Mouse (Mus musculus) kidney, adult 2 months (tissue): ENCODE measurements around the gene Aldh3b1. TPM values are rescaled to one million over a fixed set of nuclear protein-coding genes. Genes with fewer than 3 reads are reported as not detected.

ENCODE experiments used
- DNase-seq: peaks from one replicate; pipeline ENCODE4 v3.0.0; 2021
- H3K27ac ChIP-seq: fragments of 200-500 bp; 2 replicates; pipeline ENCODE4 v1.5.1; 2012; ENCODE audit warnings: low read depth, low read length, control low read depth, inconsistent platforms; ENCODE audit not compliant: insufficient read depth
- H3K27me3 ChIP-seq: fragments of 200-500 bp; replicated peaks from 2 replicates; pipeline ENCODE4 v1.6.1; 2012; ENCODE audit warnings: mild to moderate bottlenecking, moderate library complexity, low read length, inconsistent platforms; ENCODE audit not compliant: control insufficient read depth, insufficient read depth
- H3K36me3 ChIP-seq: fragments of 200-500 bp; 2 replicates; pipeline ENCODE4 v1.6.1; 2012; ENCODE audit warnings: mild to moderate bottlenecking, moderate library complexity, low read length, inconsistent platforms; ENCODE audit not compliant: control insufficient read depth, insufficient read depth
- H3K4me1 ChIP-seq: fragments of 200-500 bp; 2 replicates; pipeline ENCODE4 v1.6.1; 2011; ENCODE audit warnings: low read length; ENCODE audit not compliant: control insufficient read depth, insufficient read depth
- H3K4me3 ChIP-seq: fragments of 200-500 bp; 2 replicates; pipeline ENCODE4 v1.5.1; 2011; ENCODE audit warnings: mild to moderate bottlenecking, low read depth, low read length, control low read depth; ENCODE audit not compliant: insufficient read depth
- CTCF ChIP-seq: fragments of 200-500 bp; conservative IDR thresholded peaks from 2 replicates; pipeline ENCODE4 v1.5.1; 2011; ENCODE audit warnings: low read depth, mild to moderate bottlenecking, control low read depth, low read length, moderate library complexity, mixed read lengths; ENCODE audit not compliant: insufficient read depth, insufficient read length
- POLR2A ChIP-seq: fragments of 200-500 bp; IDR thresholded peaks from one replicate; pipeline ENCODE4 v1.6.1; 2011; ENCODE audit warnings: low read depth, low read length, control low read depth
- WGBS: fragments of 180-500 bp; shearing (Covaris S2); methylation state at CpG from one replicate; pipeline ENCODE4 v1.1.7; 2018; 5-methylcytosine and 5-hydroxymethylcytosine counted together
- polyA plus RNA-seq: library from polyadenylated mRNA; depleted of rRNA; stranded (reverse); fragments of >200 nt; gene quantifications from 2 replicates; pipeline ENCODE4 v1.2.3, GENCODE M21; 2012

Aldh3b1 gene
- polyA plus RNA-seq, 1 experiment, result 17.4 TPM

GRCm38 (mm10) chr19:3952099-3952498, 22.5 kb upstream of the Aldh3b1 start:
- TF ChIP-seq CTCF, result no peak
- no peak for TF ChIP-seq POLR2A
- peaks cover 21% of the 10 kb centered on the region for H3K4me1 ChIP-seq
- H3K4me3 ChIP-seq, result no peak overlapping the region
- H3K27me3 ChIP-seq, result no peaks in the 10 kb centered on the region
- H3K27ac ChIP-seq, result no peak overlapping the region
- 50% methylated on average over 1 of the region's 1 CpGs for WGBS
- no peak for DNase-seq
- H3K36me3 ChIP-seq, result no peaks in the 10 kb centered on the region

- no peak for DNase-seq
- Histone ChIP-seq H3K4me1 (peaks cover 19% of the 10 kb centered on the region), H3K36me3 (no peaks in the 10 kb centered on the region), H3K27me3 (no peaks in the 10 kb centered on the region), H3K4me3 (no peak overlapping the region), H3K27ac (no peak overlapping the region)
- TF ChIP-seq POLR2A (no peak), CTCF (no peak)
Observed at GRCm38 (mm10) chr19:3951461-3951860, 21.9 kb upstream of the Aldh3b1 start.

- H3K36me3 ChIP-seq, result no peaks in the 10 kb centered on the region
- no peak overlapping the region for H3K4me3 ChIP-seq
- 74% methylated on average over 3 of the region's 3 CpGs for WGBS
- no peaks in the 10 kb centered on the region for H3K27me3 ChIP-seq
- peaks cover 23% of the 10 kb centered on the region for H3K4me1 ChIP-seq
- H3K27ac ChIP-seq, result peak overlapping the region; percentile 76
- peak; percentile 82 for DNase-seq
- TF ChIP-seq CTCF, result no peak
- TF ChIP-seq POLR2A, result no peak
Observed at GRCm38 (mm10) chr19:3950331-3950730, 20.7 kb upstream of the Aldh3b1 start.

GRCm38 (mm10) chr19:3948546-3948945, 18.9 kb upstream of the Aldh3b1 start:
- Histone ChIP-seq H3K4me3 (no peak overlapping the region), H3K36me3 (no peaks in the 10 kb centered on the region), H3K4me1 (peaks cover 23% of the 10 kb centered on the region), H3K27ac (peak overlapping the region; percentile 80), H3K27me3 (no peaks in the 10 kb centered on the region)
- 70% methylated on average over 14 of the region's 14 CpGs for WGBS
- peak; percentile 67 for DNase-seq
- TF ChIP-seq CTCF, result no peak
- TF ChIP-seq POLR2A, result no peak

DNA sequence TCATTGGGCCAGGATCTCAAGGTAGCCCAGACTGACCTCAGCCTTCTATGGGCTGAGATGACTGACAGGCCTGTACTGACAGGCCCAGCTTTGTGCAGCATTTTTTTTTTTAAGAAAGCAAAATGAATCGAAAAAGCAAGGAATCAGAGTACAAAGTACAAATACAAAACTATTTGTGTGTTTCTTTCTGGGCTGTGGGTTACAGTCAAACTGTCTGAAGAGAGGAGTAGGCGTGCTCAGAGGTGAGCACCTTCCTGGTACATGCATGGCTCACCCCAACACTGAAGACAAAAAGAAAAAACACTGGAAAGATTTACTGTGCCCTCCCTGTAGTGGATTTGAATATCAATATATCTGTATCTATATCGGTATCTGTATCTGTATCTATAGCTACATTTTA, 18.2 kb upstream of the Aldh3b1 start:
- Histone ChIP-seq H3K27me3 (no peaks in the 10 kb centered on the region), H3K4me1 (peaks cover 23% of the 10 kb centered on the region), H3K36me3 (no peaks in the 10 kb centered on the region), H3K4me3 (no peak overlapping the region), H3K27ac (peak overlapping the region; percentile 80)
- DNase-seq, result peak; percentile 54
- WGBS, result 68% methylated on average over 3 of the region's 3 CpGs
- TF ChIP-seq CTCF (no peak), POLR2A (no peak)

DNA sequence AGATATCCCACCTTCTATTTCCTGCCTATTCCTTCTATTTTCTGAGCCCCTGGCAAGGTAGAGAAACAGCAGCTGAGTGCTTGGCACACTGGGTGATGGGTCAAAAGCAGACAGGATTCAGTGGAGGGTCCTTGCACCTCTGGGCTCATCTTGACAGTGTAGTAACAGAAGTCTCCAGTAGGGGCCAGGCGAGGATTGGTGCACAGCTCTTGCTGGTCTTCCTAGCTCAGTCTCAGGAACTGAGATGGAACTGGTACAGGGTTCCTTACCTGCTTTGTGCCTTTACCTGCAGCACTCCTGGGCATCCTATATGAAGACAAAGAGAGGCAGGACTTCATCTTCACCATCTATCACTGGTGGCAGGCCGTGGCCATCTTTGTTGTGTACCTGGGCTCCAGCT, 17.1 kb upstream of the Aldh3b1 start:
- H3K36me3 ChIP-seq, result no peaks in the 10 kb centered on the region
- DNase-seq, result peak; percentile 88
- TF ChIP-seq CTCF, result peak; percentile 95
- TF ChIP-seq POLR2A, result no peak
- peaks cover 23% of the 10 kb centered on the region for H3K4me1 ChIP-seq
- no peak overlapping the region for H3K4me3 ChIP-seq
- H3K27ac ChIP-seq, result no peak overlapping the region
- WGBS, result 37% methylated on average over 2 of the region's 2 CpGs
- H3K27me3 ChIP-seq, result no peaks in the 10 kb centered on the region

DNA sequence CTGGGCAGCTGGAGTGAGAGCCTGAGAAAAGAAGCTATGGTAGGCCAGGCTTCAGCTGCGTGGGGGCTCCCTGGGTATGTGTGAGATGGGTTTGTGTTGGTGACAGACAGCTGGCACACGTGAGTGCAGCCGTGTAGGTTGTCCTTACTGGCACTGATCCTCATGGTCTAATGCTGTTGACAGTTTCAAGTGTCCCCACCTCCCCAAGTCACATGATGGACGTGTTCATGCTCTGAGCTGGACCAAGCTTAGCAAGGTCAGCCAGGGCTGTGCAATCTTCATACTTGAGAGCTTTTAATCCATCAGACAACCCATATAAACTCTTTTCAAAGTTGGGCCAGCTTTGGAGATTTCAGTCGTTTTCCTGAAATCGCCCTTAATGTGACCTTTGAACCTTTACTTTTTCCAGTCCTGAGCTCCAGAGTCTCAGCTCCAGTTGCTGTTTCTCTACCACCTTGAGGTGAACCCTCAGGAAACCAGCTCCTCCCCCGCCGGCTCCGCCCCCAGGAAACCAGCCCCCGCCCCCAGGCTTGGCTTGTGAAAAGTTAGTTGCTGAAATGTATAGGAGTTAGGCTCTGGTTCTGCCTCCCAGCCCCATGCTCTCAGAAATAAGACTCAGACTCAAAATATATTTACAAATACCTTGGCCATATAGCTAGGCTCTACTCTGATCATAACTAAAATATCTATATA, 16.4 kb upstream of the Aldh3b1 start:
- H3K4me1 ChIP-seq, result peaks cover 23% of the 10 kb centered on the region

More for the DNA sequence above, 16.4 kb upstream of the Aldh3b1 start:
- TF ChIP-seq POLR2A (no peak), CTCF (no peak)
- 23% methylated on average over 10 of the region's 10 CpGs for WGBS
- Histone ChIP-seq H3K4me3 (no peak overlapping the region), H3K27ac (peak overlapping the region; percentile 74; the same call in 1 of the 2 replicates), H3K27me3 (no peaks in the 10 kb centered on the region), H3K36me3 (no peaks in the 10 kb centered on the region)
- DNase-seq, result peak; percentile 86
